Mouse (Mus musculus) hematopoietic stem cell, adult 5-6 weeks (primary cell): ENCODE measurements around the gene Slc6a2. TPM values are rescaled to one million over a fixed set of nuclear protein-coding genes. Genes with fewer than 3 reads are reported as not detected.

Experiments
- ATAC-seq, 2 experiments: fragments of 125-278 bp in 1 of 2; replicated peaks in 1 of 2; 2 replicates each; pipeline ENCODE4 v1.8.0; 2016 to 2017; ENCODE audit warnings: inconsistent platforms in 2 of 2, mild to moderate bottlenecking in 2 of 2, moderate number of reproducible peaks in 2 of 2, low read depth in 1 of 2, moderate TSS enrichment in 1 of 2; ENCODE audit not compliant: low FRiP score in 2 of 2, poor library complexity in 2 of 2, severe bottlenecking in 2 of 2, insufficient read depth in 1 of 2, low TSS enrichment in 1 of 2
- total RNA-seq: library from RNA; stranded (forward); fragments of 172-1452, 232-1000 nt; gene quantifications from 2 replicates; pipeline ENCODE4 v1.2.3, GENCODE M21; 2017

The Slc6a2 gene
- not detected in 2 replicates for total RNA-seq

- ATAC-seq: no peak
These were observed at the start of gene Slc6a2 for GRCm38 (mm10) chr8:92959779-92960178. Slc6a2 (plus strand) TSS chr8:92960079.

GRCm38 (mm10) chr8:92911477-92911876 is 48.4 kb upstream of the Slc6a2 start:
- ATAC-seq: no peak; a peak in 1 of 4 replicates

- no peak for ATAC-seq
These were observed 46.5 kb upstream of the Slc6a2 start for GRCm38 (mm10) chr8:92913396-92913795.

- peak in 1 of 2 experiments; percentile 48; a peak in 2 of 4 replicates for ATAC-seq
These were observed 43.8 kb upstream of the Slc6a2 start for GRCm38 (mm10) chr8:92916082-92916481.

GRCm38 (mm10) chr8:92921768-92922167 is 38.1 kb upstream of the Slc6a2 start:
- no peak for ATAC-seq

- ATAC-seq: no peak
These were observed 30.9 kb upstream of the Slc6a2 start for GRCm38 (mm10) chr8:92928986-92929385.

- no peak for ATAC-seq
These were observed 21.8 kb upstream of the Slc6a2 start for GRCm38 (mm10) chr8:92938056-92938455.

- peak; percentile 88 to 93 for ATAC-seq
These were observed 10.8 kb upstream of the Slc6a2 start for GRCm38 (mm10) chr8:92949071-92949470.

GRCm38 (mm10) chr8:92950639-92951371 is 9.1 kb upstream of the Slc6a2 start:
- no peak for ATAC-seq

- ATAC-seq: no peak; a peak in 1 of 4 replicates
These were observed 5.8 kb upstream of the Slc6a2 start for GRCm38 (mm10) chr8:92954044-92954443.

- ATAC-seq: peak in 1 of 2 experiments; percentile 39; a peak in 2 of 4 replicates
These were observed 602 bp downstream of the Slc6a2 start for GRCm38 (mm10) chr8:92960451-92960911.

- peak; percentile 57 to 61 for ATAC-seq
These were observed 1.2 kb downstream of the Slc6a2 start for GRCm38 (mm10) chr8:92961088-92961487.

- no peak for ATAC-seq
These were observed 4.7 kb downstream of the Slc6a2 start for GRCm38 (mm10) chr8:92964556-92964955.

- no peak for ATAC-seq
These were observed 13.1 kb downstream of the Slc6a2 start for GRCm38 (mm10) chr8:92972949-92973348.

- ATAC-seq: no peak
These were observed 16.8 kb downstream of the Slc6a2 start for GRCm38 (mm10) chr8:92976656-92977055.

- no peak for ATAC-seq
These were observed 22.6 kb downstream of the Slc6a2 start for GRCm38 (mm10) chr8:92982491-92982890.

GRCm38 (mm10) chr8:92984376-92984775 is 24.5 kb downstream of the Slc6a2 start:
- no peak for ATAC-seq

GRCm38 (mm10) chr8:92996840-92997239 is 37.0 kb downstream of the Slc6a2 start:
- ATAC-seq: peak; percentile 68 to 69

GRCm38 (mm10) chr8:92998600-92998999 is 38.7 kb downstream of the Slc6a2 start:
- peak; percentile 57 to 58; a peak in 3 of 4 replicates for ATAC-seq
